Mouse (Mus musculus) embryonic facial prominence, embryonic 10.5 days (tissue): Measurements from ENCODE around the gene Fcho2. TPM values are rescaled to one million over a fixed set of nuclear protein-coding genes. Genes with fewer than 3 reads are reported as not detected.

Experiments used
- DNase-seq: peaks from one replicate; pipeline ENCODE4 v3.0.0-alpha.2; 2017; ENCODE audit warnings: low spot score
- H3K27ac ChIP-seq: fragments of 300-500 bp; sonication (generic); replicated peaks from 2 replicates; pipeline ENCODE4 v1.5.1; 2016; ENCODE audit warnings: mild to moderate bottlenecking
- H3K27me3 ChIP-seq: fragments of 300-500 bp; sonication (generic); replicated peaks from 2 replicates; pipeline ENCODE4 v1.6.1; 2016; ENCODE audit warnings: low read depth, mild to moderate bottlenecking; ENCODE audit not compliant: poor library complexity, severe bottlenecking
- H3K36me3 ChIP-seq: fragments of 300-500 bp; sonication (generic); replicated peaks from 2 replicates; pipeline ENCODE4 v1.6.1; 2016; ENCODE audit warnings: mild to moderate bottlenecking, moderate library complexity
- H3K4me1 ChIP-seq: fragments of 300-500 bp; sonication (generic); 2 replicates; pipeline ENCODE4 v1.6.1; 2016
- H3K4me3 ChIP-seq: fragments of 300-500 bp; sonication (generic); 2 replicates; pipeline ENCODE4 v1.5.1; 2016; ENCODE audit warnings: mild to moderate bottlenecking, moderate library complexity
- H3K9me3 ChIP-seq: fragments of 300-500 bp; sonication (generic); 2 replicates; pipeline ENCODE4 v1.6.1; 2016; ENCODE audit warnings: mild to moderate bottlenecking
- WGBS: fragments of 180-500 bp; shearing (Covaris S2); methylation state at CpG from one replicate; pipeline ENCODE4 v1.1.7; 2016; 5-methylcytosine and 5-hydroxymethylcytosine counted together
- polyA plus RNA-seq: library from polyadenylated mRNA; unstranded; fragments of >200 nt; fragmentation: Nextera tagmentation; extraction: Ambion mirVana; gene quantifications from 2 replicates; pipeline ENCODE4 v1.2.1, GENCODE M21; 2016

Gene Fcho2
- polyA plus RNA-seq, 1 experiment from 2014 or later: 35.7 TPM

GRCm38 (mm10) chr13:98733292-98733691 is 82.0 kb downstream of the Fcho2 start:
- DNase-seq: no peak
- WGBS: 81% methylated on average over 3 of the region's 3 CpGs
- H3K27me3 ChIP-seq: no peaks in the 10 kb centered on the region
- H3K4me1 ChIP-seq: no peaks in the 10 kb centered on the region
- H3K9me3 ChIP-seq: no peaks in the 10 kb centered on the region
- H3K27ac ChIP-seq: no peak overlapping the region
- H3K36me3 ChIP-seq: peaks cover 80% of the 10 kb centered on the region
- no peak overlapping the region for H3K4me3 ChIP-seq

- 86% methylated on average over 1 of the region's 1 CpGs for WGBS
- Histone ChIP-seq H3K9me3 (no peaks in the 10 kb centered on the region), H3K36me3 (peaks cover 90% of the 10 kb centered on the region), H3K27me3 (no peaks in the 10 kb centered on the region), H3K4me3 (no peak overlapping the region), H3K4me1 (no peaks in the 10 kb centered on the region), H3K27ac (no peak overlapping the region)
- DNase-seq: no peak
These were observed 85.8 kb downstream of the Fcho2 start for GRCm38 (mm10) chr13:98729271-98730062.

GRCm38 (mm10) chr13:98726494-98726893 is 88.8 kb downstream of the Fcho2 start:
- H3K4me3 ChIP-seq: no peak overlapping the region
- H3K36me3 ChIP-seq: peaks cover 78% of the 10 kb centered on the region
- H3K27ac ChIP-seq: no peak overlapping the region
- WGBS: 69% methylated on average over 4 of the region's 4 CpGs
- no peaks in the 10 kb centered on the region for H3K4me1 ChIP-seq
- no peaks in the 10 kb centered on the region for H3K27me3 ChIP-seq
- H3K9me3 ChIP-seq: no peaks in the 10 kb centered on the region
- no peak for DNase-seq

- no peak overlapping the region for H3K4me3 ChIP-seq
- 88% methylated on average over 1 of the region's 1 CpGs for WGBS
- H3K4me1 ChIP-seq: no peaks in the 10 kb centered on the region
- H3K9me3 ChIP-seq: no peaks in the 10 kb centered on the region
- peaks cover 52% of the 10 kb centered on the region for H3K36me3 ChIP-seq
- H3K27ac ChIP-seq: no peak overlapping the region
- no peak for DNase-seq
- no peaks in the 10 kb centered on the region for H3K27me3 ChIP-seq
These were observed 91.8 kb downstream of the Fcho2 start for GRCm38 (mm10) chr13:98723430-98723829.

- Histone ChIP-seq H3K4me1 (no peaks in the 10 kb centered on the region), H3K9me3 (no peaks in the 10 kb centered on the region), H3K27ac (no peak overlapping the region), H3K36me3 (peaks cover 41% of the 10 kb centered on the region), H3K27me3 (no peaks in the 10 kb centered on the region), H3K4me3 (no peak overlapping the region)
- WGBS: 51% methylated on average over 1 of the region's 1 CpGs
- no peak for DNase-seq
These were observed 93.0 kb downstream of the Fcho2 start for GRCm38 (mm10) chr13:98722296-98722695.

GRCm38 (mm10) chr13:98716176-98716575 is 99.1 kb downstream of the Fcho2 start:
- H3K4me3 ChIP-seq: no peak overlapping the region
- no peaks in the 10 kb centered on the region for H3K9me3 ChIP-seq
- WGBS: 92% methylated on average over 8 of the region's 8 CpGs
- H3K27me3 ChIP-seq: no peaks in the 10 kb centered on the region
- H3K27ac ChIP-seq: no peak overlapping the region
- no peak for DNase-seq
- peaks cover 1% of the 10 kb centered on the region for H3K36me3 ChIP-seq
- H3K4me1 ChIP-seq: no peaks in the 10 kb centered on the region

- Histone ChIP-seq H3K27me3 (no peaks in the 10 kb centered on the region), H3K4me3 (no peak overlapping the region), H3K9me3 (no peaks in the 10 kb centered on the region), H3K27ac (no peak overlapping the region), H3K36me3 (no peaks in the 10 kb centered on the region), H3K4me1 (no peaks in the 10 kb centered on the region)
- WGBS: 93% methylated on average over 6 of the region's 6 CpGs
- no peak for DNase-seq
These were observed 99.7 kb downstream of the Fcho2 start for GRCm38 (mm10) chr13:98715443-98715990.

- no peaks in the 10 kb centered on the region for H3K27me3 ChIP-seq
- DNase-seq: no peak
- 96% methylated on average over 1 of the region's 1 CpGs for WGBS
These were observed 104.6 kb downstream of the Fcho2 start for GRCm38 (mm10) chr13:98710655-98711054.

GRCm38 (mm10) chr13:98710236-98710635 is 105.0 kb downstream of the Fcho2 start:
- no peak overlapping the region for H3K27ac ChIP-seq
- WGBS: 82% methylated on average over 8 of the region's 8 CpGs
- no peak overlapping the region for H3K4me3 ChIP-seq
- no peaks in the 10 kb centered on the region for H3K36me3 ChIP-seq
- H3K9me3 ChIP-seq: no peaks in the 10 kb centered on the region
- DNase-seq: no peak
- H3K27me3 ChIP-seq: no peaks in the 10 kb centered on the region
- H3K4me1 ChIP-seq: no peaks in the 10 kb centered on the region

More at GRCm38 (mm10) chr13:98710655-98711054, 104.6 kb downstream of the Fcho2 start:
- H3K4me1 ChIP-seq: no peaks in the 10 kb centered on the region
- no peaks in the 10 kb centered on the region for H3K36me3 ChIP-seq
- H3K27ac ChIP-seq: no peak overlapping the region
- no peak overlapping the region for H3K4me3 ChIP-seq
- no peaks in the 10 kb centered on the region for H3K9me3 ChIP-seq

GRCm38 (mm10) chr13:98705501-98705900 is 109.7 kb downstream of the Fcho2 start:
- Histone ChIP-seq H3K9me3 (no peaks in the 10 kb centered on the region), H3K36me3 (no peaks in the 10 kb centered on the region), H3K4me1 (peaks cover 11% of the 10 kb centered on the region), H3K27ac (no peak overlapping the region), H3K27me3 (no peaks in the 10 kb centered on the region), H3K4me3 (no peak overlapping the region)
- DNase-seq: no peak
- WGBS: 75% methylated on average over 4 of the region's 4 CpGs

- WGBS: 87% methylated on average over 8 of the region's 8 CpGs
- Histone ChIP-seq H3K27me3 (0 out of 2 replicates have a peak, but pooled peaks cover 8% of the 10 kb centered on the region), H3K4me1 (peaks cover 24% of the 10 kb centered on the region), H3K27ac (no peak overlapping the region), H3K36me3 (no peaks in the 10 kb centered on the region), H3K4me3 (no peak overlapping the region), H3K9me3 (no peaks in the 10 kb centered on the region)
- no peak for DNase-seq
These were observed 111.5 kb downstream of the Fcho2 start for GRCm38 (mm10) chr13:98703786-98704185.

GRCm38 (mm10) chr13:98702361-98702760 is 112.9 kb downstream of the Fcho2 start:
- no peak for DNase-seq
- Histone ChIP-seq H3K9me3 (no peaks in the 10 kb centered on the region), H3K27me3 (0 out of 2 replicates have a peak, but pooled peaks cover 10% of the 10 kb centered on the region), H3K36me3 (no peaks in the 10 kb centered on the region), H3K4me1 (peaks cover 24% of the 10 kb centered on the region), H3K27ac (no peak overlapping the region), H3K4me3 (no peak overlapping the region)
- 88% methylated on average over 8 of the region's 8 CpGs for WGBS

- Histone ChIP-seq H3K36me3 (no peaks in the 10 kb centered on the region), H3K4me3 (no peak overlapping the region), H3K9me3 (no peaks in the 10 kb centered on the region), H3K27ac (no peak overlapping the region), H3K4me1 (peaks cover 24% of the 10 kb centered on the region), H3K27me3 (peaks cover 18% of the 10 kb centered on the region)
- 80% methylated on average over 5 of the region's 5 CpGs for WGBS
- DNase-seq: no peak
These were observed 114.0 kb downstream of the Fcho2 start for GRCm38 (mm10) chr13:98701309-98701675.
